Mouse (Mus musculus): Measurements from ENCODE around the gene Cir1.

Gene Cir1

GRCm38 (mm10) chr2:73312152-73313116 lies at the start of gene Cir1, which contains the start of gene Scrn3:
Gene Cir1 (minus strand): TSS chr2:73312701.
Gene Scrn3 (plus strand): TSS chr2:73312601.
- in situ Hi-C loops (cut with MboI, MseI) = loop anchor here (5.0 kb wide), 1 partner anchor 75 kb away; the partner anchor contains the start of gene Gpr155

DNA sequence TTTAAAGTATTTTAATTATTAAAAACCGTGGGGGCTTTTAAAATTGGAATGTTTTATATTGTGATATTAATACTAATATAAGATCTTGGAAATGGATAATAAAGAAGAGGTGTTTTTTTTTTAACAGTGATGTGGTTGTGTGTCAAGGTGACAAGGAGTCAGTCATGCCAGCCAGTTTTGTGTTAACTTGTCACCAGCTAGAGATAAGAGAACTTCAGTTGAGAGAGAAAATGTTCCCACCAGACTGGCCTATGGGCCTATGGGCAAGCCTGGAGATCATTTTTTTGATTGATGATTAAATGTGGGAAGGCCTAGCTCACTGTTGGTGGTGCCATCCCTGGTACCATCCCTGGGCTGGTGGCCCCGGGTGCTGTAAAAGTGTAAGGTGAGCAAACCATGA lies 48.0 kb upstream of the Cir1 start:
- in situ Hi-C loops (cut with MboI, MseI) = no loop called here

DNA sequence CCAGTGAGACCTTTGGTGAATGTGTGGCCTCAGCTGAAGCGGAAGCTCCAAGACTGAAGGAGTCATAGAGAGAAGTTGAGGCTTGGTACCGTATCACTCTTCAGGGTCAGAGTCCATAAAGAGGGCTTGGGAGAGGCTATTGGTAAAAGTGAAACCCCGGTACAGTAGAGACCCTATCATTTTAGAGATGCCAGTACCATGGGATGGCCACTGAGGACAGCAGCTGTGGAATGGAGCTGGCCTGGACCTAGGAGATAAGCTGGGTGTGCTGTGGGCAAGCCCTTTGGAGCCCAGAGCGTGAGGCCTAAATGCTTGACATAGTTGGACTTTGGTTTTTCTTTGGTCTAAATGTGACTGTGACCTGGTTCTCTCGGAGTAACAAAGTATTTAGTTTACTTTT lies 47.4 kb upstream of the Cir1 start:
- in situ Hi-C loops (cut with MboI, MseI) = no loop called here

DNA sequence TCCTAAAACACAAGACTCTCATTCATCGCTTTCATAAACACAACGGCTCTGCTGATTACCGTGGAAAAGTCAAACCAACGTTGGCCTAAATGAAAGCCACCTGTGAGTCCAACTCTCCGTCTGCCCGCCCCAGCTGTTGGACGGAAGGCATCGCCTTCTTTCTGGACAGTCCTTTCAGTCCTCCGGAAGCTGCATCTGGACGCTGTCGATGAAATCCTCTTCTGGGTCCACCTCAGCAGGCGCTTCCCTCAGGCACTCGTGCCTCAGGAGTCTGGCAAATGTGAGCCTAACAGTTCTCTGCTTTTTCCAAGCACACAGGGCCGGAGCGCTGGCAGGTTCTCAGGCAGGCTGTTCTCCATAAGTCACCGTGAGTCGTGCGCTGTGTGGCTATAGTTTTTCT lies 44.5 kb upstream of the Cir1 start:
- in situ Hi-C loops (cut with MboI, MseI) = no loop called here

DNA sequence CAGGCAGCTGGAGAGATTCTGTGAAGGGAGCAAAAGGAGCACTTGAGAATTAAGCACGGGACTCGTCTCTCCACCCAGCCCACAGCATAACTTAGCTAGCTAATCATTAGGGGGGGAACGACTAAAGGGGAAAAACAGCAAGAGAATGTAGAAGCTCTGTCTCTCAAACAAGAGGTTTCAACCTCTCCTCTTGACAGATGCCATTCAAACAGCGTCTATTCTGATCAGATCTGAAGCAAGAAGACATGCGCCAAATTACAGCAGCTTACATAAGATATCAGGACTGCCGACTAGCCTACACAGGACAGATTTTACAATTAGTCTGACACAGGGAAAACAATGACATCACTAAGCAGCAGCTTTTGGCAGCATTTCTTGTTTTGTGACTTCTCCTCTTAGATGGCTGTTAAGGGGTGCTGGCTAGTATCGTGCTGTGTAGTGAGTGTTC lies 39.5 kb upstream of the Cir1 start:
- in situ Hi-C loops (cut with MboI, MseI) = no loop called here

DNA sequence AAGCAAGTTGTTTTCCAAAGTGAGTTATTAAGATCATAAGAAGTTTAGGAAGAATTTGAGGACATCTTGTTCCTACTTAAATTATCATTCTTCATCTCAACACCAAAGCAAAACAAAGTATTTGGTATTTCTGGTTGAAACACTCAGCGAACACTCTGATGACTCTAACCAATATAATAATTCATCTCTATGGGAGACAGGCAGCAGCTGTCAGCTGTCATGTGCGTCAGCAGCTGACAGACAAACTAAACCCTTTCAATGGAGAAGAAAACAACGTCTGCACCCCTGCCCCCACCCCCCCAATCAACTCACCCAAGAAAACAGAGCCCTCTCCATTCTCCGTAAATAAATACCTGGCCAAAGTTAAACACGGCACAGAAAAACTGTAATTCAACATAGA lies 39.0 kb upstream of the Cir1 start:
- in situ Hi-C loops (cut with MboI, MseI) = no loop called here

DNA sequence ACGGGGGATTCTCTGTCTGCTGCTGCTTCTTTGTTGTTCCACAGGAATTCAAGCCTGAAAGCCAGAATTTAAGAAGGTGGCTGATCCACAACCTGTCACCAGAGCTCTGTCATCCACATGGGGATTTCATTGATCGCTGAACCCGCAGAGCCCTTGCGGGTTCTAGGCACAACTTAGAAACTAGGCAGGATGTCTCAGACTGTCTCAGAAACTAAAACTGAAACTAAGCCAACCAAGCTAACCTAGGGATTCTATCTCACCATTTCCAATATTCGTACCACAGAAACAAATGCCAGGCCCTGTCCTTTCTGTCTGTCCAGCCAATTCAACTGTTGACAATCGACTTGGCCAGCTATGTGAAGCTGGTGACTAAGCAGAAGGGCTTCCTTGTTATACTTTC lies 35.7 kb upstream of the Cir1 start:
- in situ Hi-C loops (cut with MboI, MseI) = no loop called here

DNA sequence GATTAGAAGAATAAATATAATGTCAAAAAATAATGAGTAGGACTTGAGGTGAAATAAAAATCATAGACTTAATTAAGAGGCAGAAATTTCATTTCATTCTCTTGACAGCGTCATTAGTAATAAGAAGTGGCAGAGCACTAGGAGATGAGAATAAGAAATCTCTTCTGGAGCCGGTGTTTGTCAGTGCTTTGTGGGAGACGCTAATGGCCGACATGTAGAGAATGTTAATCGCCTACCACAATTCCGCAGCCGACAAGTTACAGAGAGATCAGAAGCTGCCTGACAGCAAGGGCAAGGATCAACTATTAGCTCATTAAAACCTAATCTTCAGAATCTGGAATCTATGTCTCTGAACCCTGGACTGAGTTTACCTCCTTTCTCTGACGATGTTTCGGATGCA lies 35.3 kb upstream of the Cir1 start:
- in situ Hi-C loops (cut with MboI, MseI) = no loop called here

GRCm38 (mm10) chr2:73347136-73347535 lies 34.6 kb upstream of the Cir1 start:
- in situ Hi-C loops (cut with MboI, MseI) = no loop called here

DNA sequence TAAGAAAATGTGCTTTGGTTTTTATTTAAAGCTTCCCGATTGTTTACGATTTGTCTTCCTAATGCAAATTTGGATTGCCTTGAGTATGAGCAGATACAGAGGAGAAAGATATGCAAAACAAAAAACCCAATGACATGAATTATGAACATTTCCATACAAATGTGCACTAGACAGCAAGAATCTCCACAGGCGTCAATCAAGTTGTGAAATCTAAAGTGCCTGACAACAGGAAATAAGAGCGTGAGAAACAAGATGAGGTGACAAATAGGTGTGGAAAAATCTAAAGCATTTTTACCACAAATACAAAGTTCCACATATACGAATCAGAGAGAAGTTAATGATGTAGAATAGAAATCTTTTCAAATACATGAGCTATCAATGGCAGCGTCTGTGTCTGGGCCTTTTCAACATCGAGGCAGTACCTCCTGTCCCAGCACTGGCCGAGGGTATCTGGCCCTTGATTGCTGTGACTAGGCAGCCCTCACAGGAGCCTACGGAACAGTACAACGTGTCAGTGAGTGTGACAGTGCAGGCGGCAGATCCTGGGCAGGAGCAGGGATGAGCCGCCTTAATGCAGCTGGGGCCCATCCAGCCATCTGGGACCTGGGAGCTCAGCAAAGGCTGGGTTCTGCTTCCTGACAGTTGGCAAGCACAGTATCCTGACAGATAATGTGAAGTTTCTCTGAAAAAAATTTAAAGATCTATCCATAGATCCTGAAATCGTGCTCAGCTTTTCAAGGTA lies 34.0 kb upstream of the Cir1 start:
- in situ Hi-C loops (cut with MboI, MseI) = no loop called here

GRCm38 (mm10) chr2:73345204-73345603 lies 32.7 kb upstream of the Cir1 start:
- in situ Hi-C loops (cut with MboI, MseI) = no loop called here

DNA sequence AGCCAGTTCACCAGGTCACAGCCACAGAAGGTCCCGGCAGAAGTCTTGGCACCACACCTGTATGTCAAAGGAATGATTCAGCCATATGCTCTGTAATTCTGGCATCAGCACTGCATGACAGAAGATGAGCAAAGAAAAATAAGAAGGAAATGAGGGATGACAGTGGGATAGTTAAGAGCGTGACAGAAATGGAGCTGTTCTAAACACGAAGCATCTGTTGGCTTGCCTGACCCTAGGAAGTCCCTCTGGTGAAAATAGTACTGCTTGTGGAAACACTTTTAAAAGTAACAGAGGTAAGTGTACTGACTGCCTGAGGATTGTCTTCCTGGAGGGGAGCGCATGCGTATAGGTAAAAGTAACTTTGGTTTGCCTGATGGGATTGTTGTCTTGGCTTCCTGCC lies 31.2 kb upstream of the Cir1 start:
- in situ Hi-C loops (cut with MboI, MseI) = no loop called here

GRCm38 (mm10) chr2:73338415-73338814 lies 25.9 kb upstream of the Cir1 start:
- in situ Hi-C loops (cut with MboI, MseI) = no loop called here

- in situ Hi-C loops (cut with MboI, MseI) = no loop called here
These were observed 23.4 kb upstream of the Cir1 start for GRCm38 (mm10) chr2:73335949-73336348.

- in situ Hi-C loops (cut with MboI, MseI) = no loop called here
These were observed 13.4 kb upstream of the Cir1 start for GRCm38 (mm10) chr2:73325871-73326270.

GRCm38 (mm10) chr2:73322991-73323390 lies 10.5 kb upstream of the Cir1 start:
- in situ Hi-C loops (cut with MboI, MseI) = no loop called here

DNA sequence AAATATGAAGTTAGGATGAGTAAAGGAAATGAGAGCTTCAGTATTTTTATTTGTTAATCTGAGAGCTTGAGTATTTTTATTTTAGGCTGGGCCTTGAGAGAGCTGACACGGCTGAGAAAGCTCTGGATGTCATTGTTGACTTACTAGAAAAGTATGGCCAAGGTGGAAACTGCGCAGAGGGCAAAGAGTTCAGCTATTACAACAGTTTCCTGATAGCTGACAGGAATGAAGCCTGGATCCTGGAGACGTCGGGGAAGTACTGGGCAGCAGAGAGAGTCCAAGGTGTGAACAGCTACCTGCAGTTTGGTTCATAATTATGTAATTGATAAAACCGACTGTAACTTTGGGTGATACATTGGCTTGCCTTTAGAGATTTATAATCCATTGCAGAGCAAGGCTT lies 6.7 kb upstream of the Cir1 start:
- in situ Hi-C loops (cut with MboI, MseI) = no loop called here

GRCm38 (mm10) chr2:73317426-73317825 lies 4.9 kb upstream of the Cir1 start:
- in situ Hi-C loops (cut with MboI, MseI) = no loop called here

DNA sequence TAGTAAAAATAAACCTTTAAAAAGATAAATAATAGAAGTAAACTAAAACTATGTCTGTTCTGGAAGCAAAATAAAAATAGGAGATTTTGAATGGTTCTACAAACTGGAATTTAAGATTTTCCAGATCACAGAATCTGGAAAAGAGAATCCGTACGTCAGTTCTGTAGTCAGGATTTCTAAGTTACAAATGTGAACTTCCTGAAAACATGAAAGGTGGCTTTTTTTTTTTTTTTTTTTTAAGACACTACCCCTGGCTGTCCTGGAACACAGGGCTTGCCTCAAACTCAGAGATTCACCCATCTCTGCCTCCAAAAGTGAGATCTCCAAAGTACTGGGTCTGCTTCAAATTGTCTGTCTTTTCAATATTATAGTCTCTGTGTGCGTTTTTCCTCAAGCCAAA lies 1.8 kb upstream of the Cir1 start:
- in situ Hi-C loops (cut with MboI, MseI) = loop anchor here (5.0 kb wide), 1 partner anchor 73 kb away; the partner anchor contains the start of gene Gpr155

- in situ Hi-C loops (cut with MboI, MseI) = loop anchor here (5.0 kb wide), 1 partner anchor 74 kb away; the partner anchor contains the start of gene Gpr155
These were observed 608 bp upstream of the Cir1 start for GRCm38 (mm10) chr2:73313117-73313501.

- in situ Hi-C loops (cut with MboI, MseI) = no loop called here
These were observed 6.5 kb downstream of the Cir1 start for GRCm38 (mm10) chr2:73306006-73306405.

DNA sequence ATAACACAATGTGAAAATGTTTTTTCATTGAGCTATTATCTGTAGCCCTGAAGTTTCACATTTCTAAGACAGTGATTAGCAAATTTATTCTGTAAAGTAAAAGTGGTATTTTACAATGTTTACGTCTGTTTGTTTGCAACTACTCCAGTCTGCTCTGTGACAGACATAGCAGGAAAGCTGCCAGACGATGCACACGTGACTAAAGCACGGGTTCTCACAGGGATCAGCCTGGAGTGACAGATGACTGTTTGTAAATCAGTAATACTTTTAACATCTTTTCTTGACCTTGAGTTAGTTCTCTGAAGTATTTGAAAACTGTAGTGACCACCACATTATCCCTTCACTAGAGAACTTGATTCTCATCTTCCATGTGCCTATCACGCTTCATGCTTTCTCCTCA lies 8.0 kb downstream of the Cir1 start:
- in situ Hi-C loops (cut with MboI, MseI) = no loop called here

Measured in T-helper 2 cell (primary cell).